Mouse (Mus musculus) liver, adult 2 months (tissue): ENCODE results near the gene Sycp3.

Experiments used
- CTCF ChIP-seq: fragments of 200-500 bp; IDR thresholded peaks from 2 replicates; pipeline ENCODE4 v1.5.1; 2011; ENCODE audit warnings: low read depth, low read length, control low read depth
- POLR2A ChIP-seq: fragments of 200-500 bp; IDR thresholded peaks from 2 replicates; pipeline ENCODE4 v1.6.1; 2011; ENCODE audit warnings: low read length, control low read depth; ENCODE audit not compliant: insufficient read depth; ENCODE audit errors: extremely low read depth

- TF ChIP-seq POLR2A, result no peak
- TF ChIP-seq CTCF, result no peak
These were observed 38.5 kb upstream of the Sycp3 start for GRCm38 (mm10) chr10:88420655-88421435.
